Mouse (Mus musculus): Measurements from ENCODE around the gene Rnf144b. TPM values are rescaled to one million over a fixed set of nuclear protein-coding genes. Genes with fewer than 3 reads are reported as not detected.

Rnf144b gene
- polyA plus RNA-seq (2011; ENCODE audit: insufficient read depth, insufficient read length, low replicate concordance, missing spikeins), result 3.8 and 8.3 TPM in 2 replicates

GRCm38 (mm10) chr13:47122537-47123430 lies at the start of gene Rnf144b:
Rnf144b (plus strand) TSS chr13:47122656.
- TF ChIP-seq POLR2A (IDR thresholded peaks at IDR 0.05; ENCODE audit: borderline replicate concordance, control insufficient read depth, low read depth, low read length), result no peak
- TF ChIP-seq CTCF (IDR thresholded peaks at IDR 0.05; ENCODE audit: control insufficient read depth, insufficient read depth, low read length), result no peak
- Histone ChIP-seq H3K27ac (ENCODE audit: control insufficient read depth, insufficient read depth, low read depth, low read length, poor library complexity) (no peak within 1 kb of the TSS), H3K4me3 (replicated peaks; ENCODE audit: control insufficient read depth, low read depth, low read length) (peak within 1 kb of the TSS; percentile 17), H3K4me1 (ENCODE audit: control insufficient read depth, insufficient read depth, low read length) (peaks cover 1% of the 10 kb centered on the region)
- 3% methylated on average over 55 of the region's 55 CpGs for WGBS

- no peak overlapping the region for H3K27ac ChIP-seq (ENCODE audit: control insufficient read depth, insufficient read depth, low read depth, low read length, poor library complexity)
- TF ChIP-seq CTCF (IDR thresholded peaks at IDR 0.05; ENCODE audit: control insufficient read depth, insufficient read depth, low read length) (no peak), POLR2A (IDR thresholded peaks at IDR 0.05; ENCODE audit: borderline replicate concordance, control insufficient read depth, low read depth, low read length) (no peak)
- H3K4me3 ChIP-seq (replicated peaks; ENCODE audit: control insufficient read depth, low read depth, low read length), result no peak overlapping the region
- WGBS, result 80% methylated on average over 5 of the region's 5 CpGs
- H3K4me1 ChIP-seq (ENCODE audit: control insufficient read depth, insufficient read depth, low read length), result no peaks in the 10 kb centered on the region
Observed at GRCm38 (mm10) chr13:47076156-47076555, 46.3 kb upstream of the Rnf144b start.

DNA sequence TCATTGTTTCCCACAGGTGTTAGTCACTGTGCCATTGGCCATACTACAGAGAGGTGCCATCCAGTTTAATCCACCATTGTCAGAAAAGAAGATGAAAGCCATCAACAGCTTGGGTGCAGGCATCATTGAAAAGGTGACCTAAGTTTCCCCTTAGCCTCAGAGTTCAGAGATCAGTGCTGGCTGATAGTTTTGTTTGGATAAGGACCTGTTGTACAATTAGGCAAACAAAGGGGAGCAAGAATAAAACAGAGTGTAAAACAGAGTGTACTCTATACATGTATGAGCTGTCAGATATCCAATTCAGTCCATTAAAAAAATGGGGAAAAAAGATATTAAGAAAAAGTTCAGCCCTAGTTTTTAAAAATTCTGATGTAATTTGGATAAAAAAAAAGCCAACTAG lies 45.1 kb upstream of the Rnf144b start:
- Histone ChIP-seq H3K27ac (ENCODE audit: control insufficient read depth, insufficient read depth, low read depth, low read length, poor library complexity) (no peak overlapping the region), H3K4me1 (ENCODE audit: control insufficient read depth, insufficient read depth, low read length) (no peaks in the 10 kb centered on the region), H3K4me3 (replicated peaks; ENCODE audit: control insufficient read depth, low read depth, low read length) (no peak overlapping the region)
- TF ChIP-seq CTCF (IDR thresholded peaks at IDR 0.05; ENCODE audit: control insufficient read depth, insufficient read depth, low read length) (no peak), POLR2A (IDR thresholded peaks at IDR 0.05; ENCODE audit: borderline replicate concordance, control insufficient read depth, low read depth, low read length) (no peak)

GRCm38 (mm10) chr13:47078799-47079198 lies 43.7 kb upstream of the Rnf144b start:
- Histone ChIP-seq H3K4me1 (ENCODE audit: control insufficient read depth, insufficient read depth, low read length) (no peaks in the 10 kb centered on the region), H3K4me3 (replicated peaks; ENCODE audit: control insufficient read depth, low read depth, low read length) (no peak overlapping the region), H3K27ac (ENCODE audit: control insufficient read depth, insufficient read depth, low read depth, low read length, poor library complexity) (no peak overlapping the region)
- 78% methylated on average over 5 of the region's 5 CpGs for whole genome bisulfite sequencing
- TF ChIP-seq CTCF (IDR thresholded peaks at IDR 0.05; ENCODE audit: control insufficient read depth, insufficient read depth, low read length) (no peak), POLR2A (IDR thresholded peaks at IDR 0.05; ENCODE audit: borderline replicate concordance, control insufficient read depth, low read depth, low read length) (no peak)

- 86% methylated on average over 4 of the region's 4 CpGs for WGBS
- TF ChIP-seq CTCF (IDR thresholded peaks at IDR 0.05; ENCODE audit: control insufficient read depth, insufficient read depth, low read length) (peak; percentile 43), POLR2A (IDR thresholded peaks at IDR 0.05; ENCODE audit: borderline replicate concordance, control insufficient read depth, low read depth, low read length) (no peak)
- H3K4me3 ChIP-seq (replicated peaks; ENCODE audit: control insufficient read depth, low read depth, low read length), result no peak overlapping the region
- H3K4me1 ChIP-seq (ENCODE audit: control insufficient read depth, insufficient read depth, low read length), result no peaks in the 10 kb centered on the region
- no peak overlapping the region for H3K27ac ChIP-seq (ENCODE audit: control insufficient read depth, insufficient read depth, low read depth, low read length, poor library complexity)
Observed at GRCm38 (mm10) chr13:47080905-47081505, 41.5 kb upstream of the Rnf144b start.

DNA sequence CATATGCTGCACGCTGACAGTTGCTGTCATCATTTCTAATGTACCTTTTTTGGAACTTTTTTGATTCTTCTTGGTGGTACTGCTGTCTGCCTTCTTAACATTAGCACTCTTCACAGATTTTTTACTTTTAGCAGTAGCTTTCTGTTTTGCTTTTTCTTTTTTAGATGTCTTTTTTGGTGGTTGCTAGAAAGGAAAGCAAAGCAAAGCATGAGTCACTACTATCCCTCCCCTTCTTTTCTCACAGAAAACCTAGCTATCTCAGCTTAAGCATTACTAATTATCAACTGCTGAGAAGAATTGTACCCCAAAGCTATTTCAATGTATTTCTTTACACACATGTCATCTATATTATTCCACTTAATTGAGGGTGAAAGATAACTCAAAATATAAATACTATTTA lies 34.0 kb upstream of the Rnf144b start:
- Histone ChIP-seq H3K4me1 (ENCODE audit: control insufficient read depth, insufficient read depth, low read length) (no peaks in the 10 kb centered on the region), H3K4me3 (replicated peaks; ENCODE audit: control insufficient read depth, low read depth, low read length) (no peak overlapping the region), H3K27ac (ENCODE audit: control insufficient read depth, insufficient read depth, low read depth, low read length, poor library complexity) (no peak overlapping the region)
- 95% methylated on average over 1 of the region's 1 CpGs for WGBS
- TF ChIP-seq POLR2A (IDR thresholded peaks at IDR 0.05; ENCODE audit: borderline replicate concordance, control insufficient read depth, low read depth, low read length) (no peak), CTCF (IDR thresholded peaks at IDR 0.05; ENCODE audit: control insufficient read depth, insufficient read depth, low read length) (no peak)

DNA sequence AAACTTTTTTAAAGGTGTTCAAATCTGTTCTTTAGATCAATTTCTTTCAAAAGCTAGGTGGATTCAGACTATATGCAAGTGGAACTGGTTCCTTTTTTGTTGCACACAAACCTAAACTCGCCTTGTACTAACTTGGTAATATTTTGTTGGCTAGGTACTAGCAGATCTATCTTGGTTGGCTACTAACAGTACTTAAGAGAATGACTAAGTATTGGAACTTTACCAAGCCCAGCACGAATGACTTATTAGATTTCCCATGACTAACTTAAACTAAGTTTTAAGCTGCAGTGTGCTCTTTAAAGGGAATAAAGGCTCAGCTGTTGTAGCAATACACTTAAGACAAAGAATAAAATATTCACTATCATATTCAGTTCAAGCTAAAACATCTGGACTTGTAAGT lies 33.2 kb upstream of the Rnf144b start:
- TF ChIP-seq CTCF (IDR thresholded peaks at IDR 0.05; ENCODE audit: control insufficient read depth, insufficient read depth, low read length), result no peak
- no peak for TF ChIP-seq POLR2A (IDR thresholded peaks at IDR 0.05; ENCODE audit: borderline replicate concordance, control insufficient read depth, low read depth, low read length)
- H3K4me1 ChIP-seq (ENCODE audit: control insufficient read depth, insufficient read depth, low read length), result no peaks in the 10 kb centered on the region
- H3K27ac ChIP-seq (ENCODE audit: control insufficient read depth, insufficient read depth, low read depth, low read length, poor library complexity), result no peak overlapping the region
- WGBS, result 67% methylated on average over 2 of the region's 2 CpGs
- no peak overlapping the region for H3K4me3 ChIP-seq (replicated peaks; ENCODE audit: control insufficient read depth, low read depth, low read length)

DNA sequence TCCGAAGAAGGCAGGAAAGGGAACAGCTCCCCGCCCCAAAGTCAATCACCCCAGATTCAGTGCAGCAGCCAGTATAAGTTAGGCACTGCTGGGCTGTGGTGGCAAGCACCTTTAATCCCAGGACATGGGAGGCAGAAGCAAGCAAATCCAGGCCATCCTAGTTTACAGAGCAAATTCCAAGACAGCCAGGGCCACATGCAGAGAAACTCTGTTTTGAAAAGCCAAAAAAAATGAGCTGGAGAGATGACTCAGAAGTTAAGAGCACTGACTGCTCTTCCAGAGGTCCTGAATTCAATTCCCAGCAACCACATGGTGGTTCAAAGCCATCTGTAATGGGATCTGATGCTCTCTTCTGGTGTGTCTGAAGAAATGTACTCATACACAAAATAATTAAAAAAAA lies 28.7 kb upstream of the Rnf144b start:
- TF ChIP-seq CTCF (IDR thresholded peaks at IDR 0.05; ENCODE audit: control insufficient read depth, insufficient read depth, low read length) (no peak), POLR2A (IDR thresholded peaks at IDR 0.05; ENCODE audit: borderline replicate concordance, control insufficient read depth, low read depth, low read length) (no peak)
- 83% methylated on average over 2 of the region's 2 CpGs for WGBS

More for the DNA sequence above, 28.7 kb upstream of the Rnf144b start:
- Histone ChIP-seq H3K27ac (ENCODE audit: control insufficient read depth, insufficient read depth, low read depth, low read length, poor library complexity) (no peak overlapping the region), H3K4me3 (replicated peaks; ENCODE audit: control insufficient read depth, low read depth, low read length) (no peak overlapping the region), H3K4me1 (ENCODE audit: control insufficient read depth, insufficient read depth, low read length) (no peaks in the 10 kb centered on the region)

All from bone marrow, adult 2 months (tissue).